Mouse (Mus musculus) activated CD4-positive, CD25-positive, alpha-beta regulatory T cell, adult 4 months (primary cell): ENCODE results near the gene Ciao1. TPM values are rescaled to one million over a fixed set of nuclear protein-coding genes. Genes with fewer than 3 reads are reported as not detected.
A peak's percentile ranks its signal among the peaks of the same experiment; 100 is the strongest.
"Not testable (repeated sequence)": the region's sequence is repeated elsewhere in the genome, so short reads cannot be mapped to it uniquely, and the experiment has no call there.

ENCODE experiments used
- ATAC-seq: one replicate; pipeline ENCODE4 v1.8.0; 2017
- polyA plus RNA-seq, 2 experiments: library from polyadenylated mRNA; unstranded; fragments of 100-300 nt; shearing (Covaris generic); gene quantifications; one replicate each; pipeline ENCODE4 v1.2.1; 2017

Gene Ciao1
- polyA plus RNA-seq, 2 experiments from 2014 or later = 33.0 to 49.2 TPM

DNA sequence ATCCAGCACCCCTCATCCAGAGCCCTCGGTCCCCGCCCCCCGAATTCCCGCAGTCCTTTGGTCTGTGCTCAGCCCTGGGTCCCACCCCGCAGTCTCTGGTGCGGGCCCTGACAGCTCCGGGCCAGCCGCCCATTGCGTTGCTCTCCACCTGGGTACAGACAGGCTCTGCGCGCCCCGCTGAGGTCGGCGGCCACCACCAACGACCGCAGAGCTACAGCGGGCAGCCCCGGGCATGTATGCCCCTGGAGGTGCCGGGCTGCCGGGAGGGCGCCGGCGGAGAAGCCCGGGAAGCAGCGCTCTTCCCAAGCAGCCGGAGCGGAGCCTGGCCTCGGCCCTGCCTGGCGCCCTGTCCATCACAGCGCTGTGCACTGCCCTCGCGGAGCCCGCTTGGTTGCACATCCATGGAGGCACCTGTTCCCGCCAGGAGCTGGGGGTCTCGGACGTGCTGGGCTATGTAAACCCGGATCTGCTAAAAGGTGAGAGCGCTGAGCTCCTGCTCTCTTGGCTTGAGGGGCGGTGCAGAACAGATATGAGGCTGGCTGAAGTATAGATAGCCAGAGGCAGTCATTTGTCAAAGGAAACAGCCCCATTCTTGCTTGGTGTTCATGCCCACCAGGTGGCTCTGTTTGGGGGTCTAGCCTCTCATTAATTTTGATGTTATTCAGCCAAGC is 853 bp upstream of the Ciao1 start:
- no peak for ATAC-seq

DNA sequence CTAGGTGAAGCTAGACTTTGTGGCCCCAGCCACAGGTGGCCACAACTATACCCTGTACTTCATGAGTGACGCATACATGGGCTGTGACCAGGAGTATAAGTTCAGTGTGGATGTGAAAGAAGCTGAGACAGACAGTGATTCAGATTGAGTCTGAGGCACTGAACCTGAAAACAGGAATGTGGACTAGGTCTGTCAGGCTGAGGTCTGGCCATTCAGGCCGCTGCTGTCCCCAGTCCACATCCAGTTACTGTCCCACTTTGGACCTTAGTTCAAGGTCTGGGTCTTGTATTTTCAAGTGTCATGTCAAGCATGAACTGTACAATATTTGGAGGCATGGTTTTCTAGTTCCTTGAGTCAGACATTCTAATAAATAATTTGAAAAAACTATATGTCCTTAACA is 7.6 kb downstream of the Ciao1 start:
- ATAC-seq = no peak

DNA sequence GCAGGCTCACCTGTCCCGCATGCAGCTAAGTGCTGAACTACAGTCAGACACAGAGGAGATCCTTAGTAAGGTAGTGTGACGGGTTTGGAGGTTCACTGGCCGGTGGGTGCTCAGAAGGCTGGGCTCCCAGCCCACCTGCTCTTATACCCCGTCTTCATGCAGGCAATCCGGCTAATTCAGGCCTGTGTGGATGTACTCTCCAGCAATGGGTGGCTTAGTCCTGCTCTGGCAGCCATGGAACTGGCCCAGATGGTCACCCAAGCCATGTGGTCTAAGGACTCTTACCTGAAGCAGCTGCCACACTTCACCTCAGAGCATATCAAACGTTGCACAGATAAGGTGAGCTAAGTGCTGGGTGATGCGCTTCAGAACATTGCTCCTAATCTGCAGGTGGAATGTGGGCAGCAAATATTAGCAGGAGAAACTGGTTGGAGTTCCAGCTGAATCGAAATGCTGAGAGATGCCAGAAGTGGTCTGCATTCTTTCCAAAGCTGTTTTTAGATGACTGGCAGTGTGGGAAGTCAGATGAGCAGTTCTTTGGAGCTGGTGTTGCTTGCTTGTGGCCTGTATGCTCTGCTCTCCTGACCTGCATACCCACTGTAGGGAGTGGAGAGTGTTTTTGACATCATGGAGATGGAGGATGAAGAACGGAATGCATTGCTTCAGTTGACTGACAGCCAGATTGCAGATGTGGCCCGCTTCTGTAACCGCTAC is 9.6 kb downstream of the Ciao1 start:
- no peak for ATAC-seq

- ATAC-seq = no peak
Measured at GRCm38 (mm10) chr2:127225261-127225660, 22.4 kb downstream of the Ciao1 start.

DNA sequence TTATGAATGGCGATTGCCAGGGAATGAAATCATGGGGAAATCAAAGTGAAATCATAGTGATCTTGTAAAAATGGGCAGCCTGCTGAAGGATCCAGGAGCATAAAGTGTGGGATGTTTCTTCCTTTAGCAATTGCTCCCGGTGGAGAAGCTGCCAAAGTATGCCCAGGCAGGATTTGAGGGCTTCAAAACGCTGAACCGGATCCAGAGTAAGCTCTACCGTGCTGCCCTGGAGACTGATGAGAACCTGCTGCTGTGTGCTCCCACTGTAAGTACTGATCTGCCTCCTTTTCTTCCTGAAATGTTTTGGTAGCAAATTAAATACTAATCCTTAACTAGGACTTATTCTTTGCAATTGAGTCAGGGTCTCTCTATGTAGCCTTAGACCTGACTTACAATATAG is 29.9 kb downstream of the Ciao1 start:
- ATAC-seq = no peak

GRCm38 (mm10) chr2:127210701-127211100 is 36.9 kb downstream of the Ciao1 start:
- ATAC-seq = no peak

DNA sequence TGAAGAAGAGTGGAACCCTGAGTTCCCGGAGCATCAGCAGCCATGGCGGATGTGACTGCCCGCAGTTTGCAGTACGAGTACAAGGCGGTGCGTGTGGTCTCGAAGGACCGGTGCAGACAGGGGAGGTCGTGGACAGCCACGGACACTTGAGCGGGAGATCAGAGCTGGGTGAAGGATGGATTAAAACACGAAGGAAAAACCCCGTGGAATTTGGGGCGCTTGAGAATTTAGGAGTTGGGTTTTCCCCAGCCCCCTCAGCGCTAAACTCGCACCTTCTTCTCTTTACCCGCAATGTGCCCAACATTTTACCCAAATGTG is 39.2 kb downstream of the Ciao1 start:
- no peak for ATAC-seq

DNA sequence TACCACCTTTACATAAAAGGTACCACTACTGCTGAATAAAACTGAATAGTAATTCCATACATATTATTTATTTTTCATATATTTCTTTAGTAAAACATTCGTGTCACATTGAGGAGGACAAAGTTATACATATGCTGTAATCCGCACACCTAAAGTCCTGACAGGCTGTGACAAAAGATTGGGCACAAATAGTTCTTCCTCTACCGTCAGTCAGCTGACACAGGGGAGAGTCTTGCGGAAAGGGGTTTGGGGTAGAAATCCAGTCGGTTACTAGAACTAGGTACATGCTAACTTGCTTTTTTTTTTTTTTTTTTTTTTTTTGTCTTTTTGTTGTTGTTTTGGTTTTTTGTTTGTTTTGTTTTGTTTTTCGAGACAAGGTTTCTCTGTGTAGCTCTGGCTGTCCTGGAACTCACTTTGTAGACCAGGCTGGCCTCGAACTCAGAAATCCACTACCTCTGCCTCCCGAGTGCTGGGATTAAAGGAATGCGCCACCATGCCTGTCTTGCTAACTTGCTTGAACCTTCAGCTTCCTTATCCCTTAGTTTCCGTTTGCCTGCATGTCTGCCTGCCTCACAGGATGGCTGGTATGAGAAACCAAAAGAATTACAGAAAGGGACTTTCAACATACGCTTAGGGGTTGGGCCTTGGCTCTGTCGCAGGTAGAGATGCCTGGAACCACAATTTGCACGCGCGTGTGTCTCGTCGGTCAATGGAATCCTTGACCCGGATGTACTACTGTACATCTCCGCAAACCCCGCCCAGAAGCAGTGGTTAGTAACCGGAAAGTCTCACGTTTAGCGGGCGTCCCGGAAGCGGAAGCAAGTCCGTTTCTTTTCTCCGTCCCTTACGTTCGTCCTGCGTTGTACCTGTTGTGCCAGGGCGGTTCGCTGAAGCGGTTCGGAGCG is 39.8 kb downstream of the Ciao1 start, which contains the start of the genes 1810024B03Rik and Snrnp200:
1810024B03Rik (minus strand) TSS at position 734 of the 905 bp plus-strand sequence.
Snrnp200 (plus strand) TSS at position 840 of the 905 bp plus-strand sequence.
- ATAC-seq = peak; percentile 94

DNA sequence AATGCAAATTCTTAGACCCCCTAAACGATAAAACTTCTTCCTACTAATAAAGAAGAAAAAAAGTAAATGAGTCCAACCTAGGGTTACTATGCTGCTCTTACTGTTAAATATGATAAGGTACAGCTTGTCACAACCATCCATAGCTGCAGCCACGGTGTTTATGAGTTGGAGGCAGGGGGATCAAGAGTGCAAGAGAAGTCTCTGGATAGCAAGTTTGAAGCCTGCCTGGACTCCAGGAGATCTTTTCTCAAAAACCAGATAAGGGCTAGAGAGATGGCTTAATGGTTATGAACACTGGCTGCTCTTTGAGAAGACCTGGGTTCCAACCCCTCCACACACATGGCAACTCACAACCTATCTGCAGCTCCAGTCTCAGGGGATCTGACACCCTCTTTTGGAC is 40.7 kb downstream of the Ciao1 start:
- ATAC-seq = no peak

DNA sequence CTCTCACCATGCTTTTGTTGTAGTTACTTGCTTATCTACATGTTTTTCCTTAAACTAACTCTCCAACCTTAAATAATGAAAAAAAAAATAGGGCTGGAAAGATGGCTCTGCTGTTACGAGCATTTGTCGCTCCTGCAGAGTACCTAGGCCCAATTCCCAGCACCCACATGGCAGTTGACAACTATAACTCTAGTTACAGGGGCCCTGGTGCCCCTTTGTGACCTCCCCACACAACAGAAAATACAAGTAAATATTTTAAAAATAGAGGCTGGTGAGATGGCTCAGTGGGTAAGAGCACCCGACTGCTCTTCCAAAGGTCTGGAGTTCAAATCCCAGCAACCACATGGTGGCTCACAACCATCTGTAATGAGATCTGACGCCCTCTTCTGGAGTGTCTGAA is 41.7 kb downstream of the Ciao1 start:
- ATAC-seq = not testable (repeated sequence)

- no peak for ATAC-seq
Measured at GRCm38 (mm10) chr2:127204932-127205331, 42.7 kb downstream of the Ciao1 start.

Other genes starting within 250 kb of the Ciao1 start
- 10 to 100 TPM; 10.9 to 15.6 TPM for gene Ap4e1, start 239.1 kb downstream of the Ciao1 start, polyA plus RNA-seq
- 100 to 1,000 TPM; 115 to 117 TPM for gene Blvra, start 177.2 kb downstream of the Ciao1 start, polyA plus RNA-seq
- 10 to 100 TPM; 20.0 to 30.9 TPM for gene Ncaph, start 113.9 kb downstream of the Ciao1 start, polyA plus RNA-seq
- 10 to 100 TPM; 59.9 to 60.8 TPM for gene Itpripl1, start 104.4 kb downstream of the Ciao1 start, polyA plus RNA-seq
- gene 1810024B03Rik, start 39.5 kb downstream of the Ciao1 start, polyA plus RNA-seq = 1 to 10 TPM in 1 of 2 experiments, under 1 TPM in 1; 0.92 to 1.5 TPM
- 10 to 100 TPM; 34.2 to 51.7 TPM for gene Snrnp200, start 39.4 kb downstream of the Ciao1 start, polyA plus RNA-seq
- gene Tmem127, start 92 bp upstream of the Ciao1 start, polyA plus RNA-seq = 10 to 100 TPM; 50.2 to 63.5 TPM
- gene Stard7, start 22.4 kb upstream of the Ciao1 start, polyA plus RNA-seq = 10 to 100 TPM; 23.4 to 27.2 TPM
- 10 to 100 TPM; 18.6 to 38.6 TPM for gene Dusp2, start 88.3 kb upstream of the Ciao1 start, polyA plus RNA-seq
- gene Astl, start 90.8 kb upstream of the Ciao1 start, polyA plus RNA-seq = under 1 TPM; 0.28 to 0.37 TPM
- not detected for gene Adra2b, start 115.4 kb upstream of the Ciao1 start, polyA plus RNA-seq
- gene Gpat2, start 177.4 kb upstream of the Ciao1 start, polyA plus RNA-seq = under 1 TPM in 1 of 2 experiments, not detected in 1; 0.33 TPM
- gene Fahd2a, start 196.7 kb upstream of the Ciao1 start, polyA plus RNA-seq = 10 to 100 TPM; 48.1 to 48.7 TPM